Mouse (Mus musculus): Measurements from ENCODE around the gene Il1rl2.
A peak's percentile ranks its signal among the peaks of the same experiment; 100 is the strongest.
"Not testable (repeated sequence)": the region's sequence is repeated elsewhere in the genome, so short reads cannot be mapped to it uniquely, and the experiment has no call there.

Il1rl2 gene

GRCm38 (mm10) chr1:40324457-40324856 is at the start of gene Il1rl2:
Il1rl2 (plus strand) TSS chr1:40324610.
- DNase-seq, result peak; percentile 18

GRCm38 (mm10) chr1:40275285-40276013 is 49.0 kb upstream of the Il1rl2 start:
- peak; percentile 24 for DNase-seq

- DNase-seq, result no peak
Measured at GRCm38 (mm10) chr1:40277944-40278343, 46.5 kb upstream of the Il1rl2 start.

GRCm38 (mm10) chr1:40278720-40279119 is 45.7 kb upstream of the Il1rl2 start:
- DNase-seq, result no peak

GRCm38 (mm10) chr1:40279182-40279743 is 45.1 kb upstream of the Il1rl2 start:
- no peak for DNase-seq

- no peak for DNase-seq
Measured at GRCm38 (mm10) chr1:40281950-40282349, 42.5 kb upstream of the Il1rl2 start.

GRCm38 (mm10) chr1:40282394-40282793 is 42.0 kb upstream of the Il1rl2 start:
- no peak for DNase-seq

GRCm38 (mm10) chr1:40283995-40284394 is 40.4 kb upstream of the Il1rl2 start:
- no peak for DNase-seq

- no peak for DNase-seq
Measured at GRCm38 (mm10) chr1:40290489-40291255, 33.7 kb upstream of the Il1rl2 start.

GRCm38 (mm10) chr1:40292231-40292630 is 32.2 kb upstream of the Il1rl2 start:
- DNase-seq, result no peak

- DNase-seq, result no peak
Measured at GRCm38 (mm10) chr1:40293891-40294290, 30.5 kb upstream of the Il1rl2 start.

GRCm38 (mm10) chr1:40294824-40295223 is 29.6 kb upstream of the Il1rl2 start:
- no peak for DNase-seq

GRCm38 (mm10) chr1:40298053-40298452 is 26.4 kb upstream of the Il1rl2 start:
- DNase-seq, result no peak

- DNase-seq, result no peak
Measured at GRCm38 (mm10) chr1:40303179-40303866, 21.1 kb upstream of the Il1rl2 start.

- DNase-seq, result not testable (repeated sequence)
Measured at GRCm38 (mm10) chr1:40304321-40304720, 20.1 kb upstream of the Il1rl2 start.

GRCm38 (mm10) chr1:40306111-40306510 is 18.3 kb upstream of the Il1rl2 start:
- no peak for DNase-seq

- no peak for DNase-seq
Measured at GRCm38 (mm10) chr1:40311123-40311522, 13.3 kb upstream of the Il1rl2 start.

- DNase-seq, result no peak
Measured at GRCm38 (mm10) chr1:40311625-40312024, 12.8 kb upstream of the Il1rl2 start.

- DNase-seq, result no peak
Measured at GRCm38 (mm10) chr1:40314016-40314415, 10.4 kb upstream of the Il1rl2 start.

- DNase-seq, result no peak
Measured at GRCm38 (mm10) chr1:40317657-40318056, 6.8 kb upstream of the Il1rl2 start.

- no peak for DNase-seq
Measured at GRCm38 (mm10) chr1:40321824-40322223, 2.6 kb upstream of the Il1rl2 start.

GRCm38 (mm10) chr1:40322543-40322942 is 1.9 kb upstream of the Il1rl2 start:
- DNase-seq, result no peak

GRCm38 (mm10) chr1:40324955-40325702 is 719 bp downstream of the Il1rl2 start:
- no peak for DNase-seq
